Mouse (Mus musculus): ENCODE data around the gene Arhgap31.
"Not testable (repeated sequence)": the region's sequence is repeated elsewhere in the genome, so short reads cannot be mapped to it uniquely, and the experiment has no call there.

The Arhgap31 gene

DNA sequence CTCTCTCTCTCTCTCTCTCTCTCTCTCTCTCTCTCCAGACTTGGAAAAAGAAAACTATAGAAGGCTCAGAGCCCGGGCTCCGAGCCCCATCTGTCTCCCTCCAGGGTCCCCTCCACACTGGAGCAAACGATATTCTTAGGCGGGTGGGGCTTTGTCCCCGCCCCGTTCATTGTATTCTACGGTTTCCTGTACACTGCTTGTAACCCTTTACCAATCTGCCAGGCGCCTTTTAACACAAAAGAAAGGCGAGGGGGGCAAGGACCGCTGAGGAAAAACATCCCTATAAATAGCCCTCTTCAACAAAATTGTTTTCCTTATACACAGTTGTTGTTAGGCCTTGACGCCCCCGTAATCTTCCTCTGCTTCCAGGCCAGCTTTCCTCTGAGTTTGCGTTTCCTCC lies 11.9 kb upstream of the Arhgap31 start:
- DNase-seq: no peak

DNA sequence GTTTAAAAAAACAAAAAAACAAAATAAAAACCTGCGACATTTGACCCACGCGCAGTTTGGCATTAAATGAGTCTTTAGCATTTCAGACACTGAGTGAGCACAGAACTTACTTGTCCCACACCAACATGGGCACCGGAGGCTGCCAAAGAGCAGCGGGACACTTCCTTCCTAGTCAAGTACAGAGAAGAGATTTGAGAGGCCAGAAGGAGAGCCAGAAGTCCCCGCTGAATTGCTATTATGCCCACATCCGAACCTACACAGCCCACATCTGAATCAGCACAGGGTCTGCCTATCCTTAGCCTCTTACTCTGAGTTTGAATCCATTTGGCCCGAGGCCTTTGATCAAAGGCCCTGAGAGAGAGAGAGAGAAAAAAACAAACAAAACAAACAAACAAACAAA lies 11.2 kb upstream of the Arhgap31 start:
- no peak for DNase-seq

DNA sequence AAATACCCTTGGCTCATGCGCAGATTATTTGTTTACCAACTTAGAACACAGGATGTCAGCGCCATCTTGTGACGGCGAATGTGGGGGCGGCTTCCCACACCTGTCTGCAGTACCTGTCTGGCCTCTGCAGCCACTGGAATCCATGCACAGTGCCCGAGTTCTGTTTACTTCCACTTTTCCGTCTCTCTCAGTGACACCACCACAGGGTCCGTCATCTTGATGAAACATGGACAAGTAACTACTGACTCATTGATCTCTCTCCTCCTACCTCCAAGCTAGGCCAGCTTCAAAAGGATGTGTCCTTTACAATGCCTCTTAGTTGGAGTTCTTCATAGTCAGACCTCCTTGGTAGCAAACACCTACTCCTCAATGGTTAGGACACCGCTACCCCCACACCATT lies 8.3 kb upstream of the Arhgap31 start:
- no peak for DNase-seq

DNA sequence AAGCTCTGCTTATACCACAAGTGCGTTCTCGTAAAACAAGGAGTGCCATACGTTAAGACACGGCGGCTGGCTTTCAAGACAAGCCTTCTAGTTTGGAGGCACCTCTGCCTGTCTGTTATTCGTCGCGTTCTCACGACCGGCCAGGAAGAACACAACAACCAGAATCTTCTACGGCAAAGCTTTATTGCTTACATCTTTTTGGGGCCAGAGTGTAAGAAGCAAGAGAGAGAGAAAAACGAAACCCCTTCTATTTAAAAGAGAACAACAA lies 1.1 kb upstream of the Arhgap31 start:
- not testable (repeated sequence) for DNase-seq

DNA sequence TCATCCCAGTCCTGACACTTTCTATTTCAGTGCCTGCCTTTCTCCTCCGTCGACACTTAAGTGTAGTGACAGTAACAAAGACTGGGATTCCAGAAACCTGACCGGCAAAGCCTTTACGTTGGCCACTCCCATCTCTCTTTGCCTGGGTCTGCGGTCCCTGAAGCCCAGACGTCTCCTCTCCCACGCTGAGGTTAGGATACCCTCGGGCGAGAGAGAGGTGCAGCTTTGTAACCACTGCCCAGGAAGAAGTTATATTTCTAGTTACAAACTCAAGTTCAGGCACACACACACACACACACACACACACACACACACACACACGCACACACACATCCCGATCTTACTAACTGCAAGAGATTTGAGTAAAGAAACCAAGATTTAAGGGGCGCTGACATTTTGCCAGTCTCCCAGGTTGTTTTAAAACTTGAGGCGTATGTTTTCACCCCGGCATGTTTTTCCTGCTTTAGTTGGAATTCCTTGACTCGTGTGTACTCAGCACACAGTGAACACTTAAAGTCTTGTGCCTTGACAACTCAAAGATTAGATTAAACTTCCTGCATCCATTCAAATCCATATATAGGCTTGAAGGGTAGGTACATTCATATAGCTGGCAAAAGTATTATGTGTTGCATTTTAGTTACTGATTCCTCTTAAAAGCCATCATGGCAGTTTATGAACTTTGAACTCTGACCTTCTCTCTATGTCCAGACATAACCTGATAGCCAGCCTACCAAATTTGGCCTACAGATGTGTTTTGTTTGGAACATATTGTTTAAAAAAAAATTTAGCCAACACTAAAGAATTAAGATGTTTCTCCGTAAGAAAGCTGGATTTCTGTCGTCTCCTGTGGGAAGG lies 557 bp upstream of the Arhgap31 start:
- no peak for DNase-seq

DNA sequence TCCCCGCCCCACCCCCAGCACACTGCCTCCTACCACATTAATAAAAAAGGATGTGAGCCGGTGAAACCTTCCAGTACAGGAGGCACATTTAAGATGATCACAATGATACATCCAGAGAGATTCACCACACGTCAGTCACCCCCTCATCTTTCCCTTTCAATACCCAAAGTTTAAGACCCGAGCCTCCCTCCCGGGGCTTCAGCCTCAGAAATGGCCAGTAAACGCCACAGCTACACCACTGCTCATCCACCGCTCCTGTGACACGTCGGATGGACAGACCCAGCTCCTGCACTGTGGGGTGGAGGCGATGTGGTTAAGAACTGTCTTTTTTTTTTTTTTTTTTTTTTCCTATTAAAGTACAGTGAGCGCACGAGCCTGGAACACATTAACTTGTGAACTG lies 969 bp downstream of the Arhgap31 start:
- no peak for DNase-seq

DNA sequence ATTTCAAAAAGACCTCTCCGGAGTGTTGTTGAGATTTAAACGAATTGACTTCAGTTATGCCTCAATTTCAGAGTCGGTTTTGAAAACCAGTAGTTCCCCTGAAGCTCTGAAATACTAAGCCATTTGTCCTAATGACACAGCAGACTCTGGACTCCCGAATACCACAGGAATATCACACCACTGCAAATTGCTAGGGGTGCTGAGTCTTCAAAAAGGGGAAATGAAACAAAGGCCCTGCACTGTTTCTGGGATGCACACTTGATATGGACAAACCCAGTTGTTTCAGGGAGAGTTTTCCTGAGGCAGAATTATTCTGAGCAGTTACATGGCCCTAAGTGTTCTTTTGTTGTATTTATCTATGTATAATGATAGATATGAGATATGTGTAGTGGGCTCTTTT lies 1.8 kb downstream of the Arhgap31 start:
- no peak for DNase-seq

DNA sequence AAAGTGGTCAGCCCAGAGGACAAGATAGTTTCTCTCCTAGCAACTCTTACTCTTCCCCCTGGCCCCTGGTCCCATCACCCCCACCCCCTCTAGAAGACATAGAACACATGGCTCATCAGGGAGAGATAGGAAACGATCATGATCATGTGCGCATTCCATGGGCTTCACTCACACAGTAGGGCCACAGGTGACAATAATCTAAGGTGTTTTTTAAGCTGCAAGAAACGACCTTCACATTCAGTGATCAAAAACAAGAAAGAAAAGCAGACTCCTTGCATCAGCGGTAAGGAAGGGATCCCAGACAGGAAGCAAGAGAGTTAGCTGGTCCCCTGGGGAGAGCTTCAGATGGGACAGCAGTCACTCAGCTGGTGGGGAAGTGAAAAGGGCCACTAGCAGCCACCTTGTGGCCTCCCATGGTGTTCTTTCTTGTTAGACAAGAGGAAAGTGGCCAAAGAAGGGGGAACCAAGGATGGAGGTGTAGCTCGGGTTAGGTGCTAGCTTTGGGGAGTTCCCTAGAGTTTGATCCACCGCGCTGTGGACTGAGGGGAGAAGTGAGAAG lies 4.0 kb downstream of the Arhgap31 start:
- DNase-seq: no peak

DNA sequence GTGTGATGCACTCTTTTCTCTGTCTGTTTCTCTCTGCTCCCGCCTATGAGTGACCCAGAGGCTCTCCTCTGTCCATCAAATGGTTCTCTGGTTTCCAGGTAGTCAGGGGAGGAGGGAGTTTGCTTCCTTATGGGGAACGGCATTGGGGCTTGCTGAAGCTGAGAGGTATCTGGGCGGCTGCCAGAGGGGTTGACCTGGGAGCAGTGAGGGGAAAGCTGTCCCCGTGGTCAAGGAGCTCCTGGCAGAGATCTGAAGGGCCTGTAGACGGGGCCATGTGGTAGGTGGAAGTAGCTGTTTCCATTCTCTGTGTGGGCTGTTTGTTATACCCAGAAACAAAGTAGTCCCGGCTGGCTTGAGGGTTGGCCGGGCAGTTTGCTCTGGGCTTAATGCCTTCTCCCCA lies 6.3 kb downstream of the Arhgap31 start:
- no peak for DNase-seq

DNA sequence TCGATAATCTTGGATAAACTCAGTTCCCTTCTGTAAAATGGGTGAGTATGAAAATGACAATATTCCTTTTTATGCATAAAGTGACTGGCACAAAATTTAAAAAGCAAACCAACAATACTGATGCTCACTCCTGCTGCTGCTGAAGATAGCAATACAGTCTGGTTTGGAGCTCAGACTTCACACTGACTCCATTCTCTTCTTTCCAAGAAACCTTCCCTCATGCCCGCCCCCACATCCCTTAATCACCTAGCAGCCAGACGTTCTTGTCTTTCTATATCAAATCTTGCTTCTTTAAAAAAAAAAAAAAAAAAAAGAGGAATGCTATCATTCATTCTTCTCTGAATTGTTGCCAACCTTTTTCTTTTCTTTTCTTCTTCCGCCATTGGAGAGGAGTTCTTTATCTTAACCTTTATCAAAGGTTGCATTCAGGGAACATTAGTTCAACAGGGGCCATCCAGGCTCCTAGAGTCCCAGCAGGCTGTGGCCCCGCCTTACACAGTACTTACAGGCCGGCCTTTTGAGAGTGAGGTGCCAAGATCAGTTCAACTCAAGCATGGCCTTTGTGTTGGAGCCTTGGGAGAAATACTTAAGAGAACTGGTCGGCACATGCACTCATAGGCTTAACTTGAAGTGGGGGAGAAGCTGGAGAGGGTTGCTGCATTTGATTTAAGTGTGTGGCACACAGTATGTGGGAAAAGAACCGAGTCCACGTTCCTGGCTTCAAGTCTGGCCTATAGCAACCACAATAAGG lies 7.4 kb downstream of the Arhgap31 start:
- no peak for DNase-seq

DNA sequence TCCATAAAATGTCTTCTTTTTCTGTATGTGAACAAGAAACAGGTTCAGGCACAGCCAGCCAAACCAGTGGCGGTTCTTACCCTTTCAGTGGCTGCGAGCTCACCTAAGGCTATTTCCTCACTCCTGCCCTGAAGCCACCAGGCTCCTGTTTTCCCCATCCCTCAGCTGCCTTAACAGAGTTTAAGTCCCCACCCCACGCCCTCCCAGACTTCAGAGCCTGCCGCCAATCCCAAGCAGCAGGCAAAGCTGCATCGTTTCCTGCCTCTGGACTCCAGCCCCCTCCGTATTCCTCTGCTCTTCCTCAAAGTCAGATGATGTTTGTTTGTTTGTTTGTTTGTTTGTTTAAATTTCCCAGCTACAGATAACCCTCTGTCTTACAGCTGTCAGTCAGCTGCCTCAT lies 9.6 kb downstream of the Arhgap31 start:
- DNase-seq: no peak

DNA sequence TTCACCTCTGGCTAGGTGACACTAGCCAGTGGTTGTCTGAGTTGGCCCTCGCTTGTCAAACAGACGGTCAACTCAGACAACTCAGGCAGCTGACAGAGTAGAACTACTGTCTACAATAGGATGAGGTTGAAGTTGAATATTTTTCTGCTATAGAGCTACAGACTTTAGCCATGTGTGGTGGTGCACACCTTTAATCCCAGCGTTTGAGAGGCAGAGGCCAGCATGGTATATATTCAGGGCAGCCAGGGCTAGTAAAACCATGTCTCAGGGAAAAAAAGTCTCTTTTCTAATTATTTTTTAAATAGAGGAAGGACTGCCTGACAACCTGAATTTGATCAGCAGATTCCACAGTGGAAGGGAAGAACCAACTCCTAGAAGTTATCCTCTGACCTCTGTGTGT lies 10.8 kb downstream of the Arhgap31 start:
- DNase-seq: no peak

DNA sequence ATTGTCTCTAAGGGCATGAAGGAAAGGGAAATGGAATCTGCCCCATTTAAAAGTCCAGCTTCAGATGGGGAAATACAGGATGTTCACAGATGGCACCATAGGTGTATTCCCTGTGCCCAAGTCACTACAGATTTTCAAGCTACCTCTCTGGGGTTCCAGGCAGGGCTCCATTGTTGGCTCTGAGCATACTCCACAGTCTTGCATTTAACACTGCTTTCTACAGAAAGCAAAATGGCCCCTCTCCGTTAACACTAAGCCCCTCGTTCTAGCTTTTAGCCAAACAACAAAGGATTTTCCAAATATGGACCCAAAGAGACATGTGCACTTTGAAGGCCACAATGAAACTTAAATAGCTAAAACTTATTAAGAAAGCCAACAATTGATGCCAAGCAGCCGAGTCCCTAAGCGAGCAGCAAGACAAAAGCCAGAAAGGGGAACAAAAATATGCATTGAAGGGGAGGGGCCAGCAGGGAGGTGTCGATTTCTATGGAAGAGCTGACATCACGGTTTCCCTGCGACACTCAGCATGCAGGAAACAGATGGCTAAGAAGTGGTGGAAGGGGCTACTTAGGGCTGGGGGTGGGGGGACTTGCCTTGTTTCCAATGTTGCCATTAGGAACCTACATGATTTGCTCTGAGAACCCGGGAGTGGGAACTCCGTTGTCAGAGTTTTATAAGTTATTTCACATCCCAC lies 11.4 kb downstream of the Arhgap31 start:
- DNase-seq: no peak

DNA sequence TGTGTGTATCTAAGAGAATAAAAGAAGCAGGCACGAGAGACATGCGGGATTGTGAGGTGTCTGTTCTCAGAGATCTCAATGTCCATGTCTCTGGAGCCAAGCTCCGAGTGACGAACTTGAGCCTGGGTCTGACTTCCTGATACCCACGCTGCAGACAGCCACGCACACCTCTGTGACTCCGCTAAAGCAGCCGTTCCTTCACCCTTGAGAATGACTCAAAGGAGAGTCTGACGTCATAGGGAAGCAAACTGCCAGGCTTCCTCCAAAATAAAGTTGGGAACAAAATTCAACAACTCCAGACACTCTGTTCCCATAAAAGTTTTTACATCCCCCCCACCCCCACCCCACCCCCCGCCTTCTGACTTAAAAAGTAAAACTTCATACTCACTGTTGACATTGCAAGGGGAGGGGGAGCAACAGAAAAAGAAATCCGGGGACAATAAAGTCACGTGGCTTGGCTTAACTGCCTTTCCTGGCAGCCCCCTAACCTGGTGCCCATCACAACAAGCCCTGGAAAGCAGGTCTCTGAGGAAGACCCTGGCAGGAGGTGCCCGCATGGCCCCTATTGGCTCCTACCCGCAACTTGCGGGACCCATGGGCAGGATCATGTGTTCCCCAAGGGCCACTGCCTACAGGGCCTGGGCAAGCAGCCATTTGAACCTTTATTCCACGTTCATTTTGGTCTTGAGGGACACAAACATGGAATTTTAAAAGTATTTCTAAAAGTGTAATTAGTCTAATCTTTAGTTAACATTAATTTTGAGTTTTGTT lies 12.5 kb downstream of the Arhgap31 start:
- no peak for DNase-seq

DNA sequence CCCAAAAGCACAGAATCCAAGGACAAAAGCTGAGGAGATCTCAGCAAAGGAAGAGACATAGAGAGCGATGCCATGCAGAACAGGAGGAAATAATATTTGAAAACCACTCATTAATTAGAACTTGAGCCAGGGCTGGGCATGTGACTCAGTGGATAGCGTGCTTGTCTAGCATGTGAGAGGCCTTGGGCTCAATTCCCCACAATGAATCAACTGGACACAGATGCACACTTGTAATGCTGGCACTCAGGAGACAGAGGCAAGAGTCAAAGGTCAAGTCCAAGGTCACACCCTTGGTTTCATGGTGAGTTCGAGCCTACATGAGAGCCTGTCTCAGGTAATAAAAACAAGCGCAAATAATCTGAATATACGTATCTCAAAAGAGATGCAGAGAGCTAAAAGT lies 15.5 kb downstream of the Arhgap31 start:
- no peak for DNase-seq

DNA sequence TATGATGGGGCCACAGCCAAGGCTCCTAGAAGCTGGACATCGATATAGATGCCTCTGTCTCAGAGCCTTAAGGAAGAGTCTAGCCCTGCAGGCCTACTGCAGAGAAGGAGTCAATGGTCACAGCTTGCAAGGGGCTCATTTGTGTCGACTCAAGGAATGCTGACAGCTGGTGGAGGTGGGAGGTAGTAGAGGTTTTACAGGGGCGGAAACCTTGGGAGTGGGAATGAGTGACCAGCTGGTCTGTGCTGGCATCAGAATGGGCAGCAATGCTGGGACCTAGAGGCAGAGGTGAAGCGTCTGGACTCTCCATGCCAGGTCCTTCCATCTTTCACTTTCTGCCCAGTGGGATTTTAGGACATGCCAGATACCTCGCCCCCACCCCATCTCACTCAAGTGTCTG lies 17.5 kb downstream of the Arhgap31 start:
- DNase-seq: no peak

DNA sequence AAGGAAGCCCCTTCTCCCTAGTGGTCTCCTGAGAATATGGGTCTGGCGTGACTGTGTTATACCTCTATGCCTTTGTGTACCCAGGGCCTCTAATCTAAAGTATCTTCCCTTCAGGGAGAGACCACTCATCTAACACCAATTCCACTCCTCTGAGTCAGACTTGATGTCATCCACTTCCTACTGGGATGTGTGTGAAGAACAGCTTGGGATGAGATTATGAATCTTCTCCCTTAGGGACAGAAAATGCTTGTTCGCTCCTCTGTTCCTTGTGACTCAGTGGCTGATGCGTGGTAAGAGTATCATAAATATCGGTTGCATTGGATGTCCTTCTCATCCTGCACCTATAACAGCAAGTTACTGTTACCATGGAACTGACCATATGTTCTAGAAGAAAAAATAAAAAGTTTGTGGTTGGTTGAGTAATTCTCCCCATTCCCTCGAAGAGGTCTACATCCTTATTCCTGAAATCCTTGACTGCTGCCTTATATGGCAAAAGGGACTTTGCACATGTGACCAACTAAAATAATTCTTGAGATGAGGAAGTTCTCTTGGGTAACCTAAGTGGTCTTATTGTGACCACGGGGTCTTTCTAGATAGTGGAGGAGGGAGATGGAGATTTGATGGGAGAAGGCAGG lies 18.1 kb downstream of the Arhgap31 start:
- no peak for DNase-seq

DNA sequence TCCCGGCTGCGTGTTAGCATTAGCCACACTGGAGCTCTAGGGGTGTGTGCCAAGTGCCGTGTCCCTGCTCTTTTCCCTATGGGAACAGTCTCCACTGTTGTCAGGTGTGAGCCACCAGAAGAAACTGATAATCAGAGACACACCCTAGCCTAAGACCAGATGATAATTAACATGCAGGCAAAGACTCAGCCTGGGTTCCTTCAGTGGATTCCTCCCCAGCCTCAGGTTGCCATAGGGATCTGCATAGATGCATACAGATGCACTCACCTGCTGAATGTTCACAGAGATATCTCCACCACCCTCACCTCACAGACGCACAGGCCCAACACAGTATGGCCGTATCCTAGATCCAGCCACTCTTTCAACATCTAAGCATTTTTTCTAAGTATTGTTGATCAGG lies 22.6 kb downstream of the Arhgap31 start:
- no peak for DNase-seq

DNA sequence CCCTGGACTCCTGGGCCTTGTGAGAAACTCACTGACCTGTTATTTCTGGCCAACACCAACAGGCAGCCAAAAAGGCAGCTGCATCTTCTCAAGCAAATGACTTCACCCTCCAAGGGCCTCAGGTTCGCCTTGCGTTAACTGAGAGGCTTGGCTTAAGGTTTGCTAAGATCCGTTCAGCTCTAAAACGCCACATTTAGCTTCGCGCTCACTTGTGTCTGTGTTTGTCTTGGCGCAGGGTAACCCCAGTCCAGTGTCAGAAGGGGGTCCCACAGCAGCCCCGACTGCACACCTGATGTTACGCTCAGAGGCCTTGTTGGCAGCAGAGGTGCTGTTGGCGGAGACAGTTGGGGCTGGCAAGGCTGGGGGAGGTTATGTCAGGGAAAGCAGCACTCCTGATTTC lies 23.3 kb downstream of the Arhgap31 start:
- DNase-seq: no peak

DNA sequence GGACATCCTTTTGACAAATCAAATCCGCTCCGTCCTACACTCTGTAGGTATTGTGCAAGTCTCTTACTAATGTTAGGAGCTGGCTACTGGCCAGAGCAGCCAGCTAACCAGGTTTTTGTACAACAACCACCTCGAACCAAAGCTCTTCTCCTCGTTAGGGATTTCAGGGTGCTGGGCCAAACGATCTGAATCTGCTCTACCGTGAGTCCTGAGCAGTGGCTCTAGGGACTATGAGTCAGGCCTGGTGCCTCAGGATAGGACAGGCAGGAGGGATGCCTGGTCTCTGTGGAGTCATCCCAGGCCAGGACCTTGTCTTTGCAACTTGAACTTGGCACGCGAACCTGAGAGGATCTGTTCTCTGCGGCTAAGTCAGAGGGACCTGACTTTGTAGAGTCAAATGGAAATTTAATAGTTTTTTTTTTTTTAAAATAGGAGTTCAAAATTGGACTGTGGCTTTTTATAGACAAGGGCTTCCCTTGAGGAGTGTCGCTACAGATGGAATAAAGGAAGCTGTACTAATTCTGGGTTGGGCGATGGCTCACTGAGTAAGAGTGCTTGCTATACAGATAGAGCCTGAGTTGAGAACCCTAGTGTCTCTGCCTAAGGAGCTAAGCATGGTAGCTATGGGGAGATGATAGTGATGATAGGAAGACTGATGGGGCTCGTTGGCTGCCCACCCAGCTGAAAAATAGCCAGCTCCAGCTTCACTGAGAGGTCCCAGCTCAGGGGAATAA lies 24.4 kb downstream of the Arhgap31 start:
- DNase-seq: no peak

DNA sequence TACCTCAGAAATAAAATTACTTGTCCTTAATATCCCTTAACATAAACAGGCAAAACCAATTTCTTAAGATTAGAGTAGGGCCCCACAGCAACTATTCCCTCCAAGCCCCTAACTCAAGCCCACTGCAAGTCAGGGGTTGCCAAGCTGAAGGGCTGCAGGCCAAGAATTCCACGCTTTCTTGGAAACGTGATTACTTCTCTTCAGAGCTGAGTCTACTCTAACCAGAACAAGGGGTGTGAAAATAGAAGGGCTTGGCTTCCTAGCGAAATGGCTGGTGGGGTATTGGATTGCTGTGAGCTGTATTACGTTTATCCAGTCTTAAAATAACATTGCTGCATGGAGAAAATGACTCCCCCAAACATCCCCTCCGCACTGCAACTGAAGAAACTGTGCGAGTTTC lies 25.4 kb downstream of the Arhgap31 start:
- no peak for DNase-seq

DNA sequence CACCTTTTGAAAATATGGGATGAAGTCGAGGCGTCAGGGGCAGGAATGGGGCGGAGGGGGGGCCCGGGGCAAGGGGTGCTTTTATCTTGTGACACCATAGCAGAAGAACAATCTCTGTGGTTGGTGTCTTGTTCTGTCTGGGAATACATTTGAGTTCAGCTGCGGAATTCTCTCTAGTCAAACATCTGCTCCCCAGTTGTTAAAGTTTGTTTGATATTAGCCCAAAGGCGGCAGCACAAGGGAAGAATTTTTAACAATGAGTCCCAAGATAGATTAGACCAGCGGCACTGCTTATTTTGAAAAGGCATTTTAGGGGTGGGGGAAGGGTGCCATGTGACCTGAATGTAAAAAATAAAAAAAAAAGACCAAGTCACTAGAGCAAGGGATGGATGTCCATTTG lies 30.0 kb downstream of the Arhgap31 start:
- DNase-seq: no peak

Measured in liver (tissue).